Mouse (Mus musculus) midbrain, postnatal 0 days (tissue): Measurements from ENCODE around the gene Grm8. TPM values are rescaled to one million over a fixed set of nuclear protein-coding genes. Genes with fewer than 3 reads are reported as not detected.

ENCODE experiments used
- ATAC-seq: fragments of 200-750 bp; cut with Nextera tagmentation; 2 replicates; pipeline ENCODE4 v1.8.0; 2017; ENCODE audit warnings: moderate number of reproducible peaks, mild to moderate bottlenecking, moderate TSS enrichment, moderate library complexity; ENCODE audit not compliant: low FRiP score
- DNase-seq: peaks from one replicate; pipeline ENCODE4 v3.0.0-alpha.2; 2015; ENCODE audit warnings: low spot score
- H3K27ac ChIP-seq: fragments of 300-500 bp; sonication (generic); 2 replicates; pipeline ENCODE4 v1.5.1; 2014; ENCODE audit warnings: low read depth, mild to moderate bottlenecking, low read length, mixed read lengths
- H3K27me3 ChIP-seq: fragments of 300-500 bp; sonication (generic); 2 replicates; pipeline ENCODE4 v1.6.1; 2014; ENCODE audit warnings: low read length, control low read depth, mixed read lengths; ENCODE audit not compliant: insufficient read depth
- H3K36me3 ChIP-seq: fragments of 300-500 bp; sonication (generic); 2 replicates; pipeline ENCODE4 v1.6.1; 2014; ENCODE audit warnings: low read length, control low read depth, mixed read lengths; ENCODE audit not compliant: insufficient read depth
- H3K4me1 ChIP-seq: fragments of 300-500 bp; sonication (generic); 2 replicates; pipeline ENCODE4 v1.6.1; 2014; ENCODE audit warnings: mild to moderate bottlenecking, control low read depth, antibody characterized with exemption, low read length, mixed read lengths; ENCODE audit not compliant: insufficient read depth
- H3K4me2 ChIP-seq: fragments of 300-500 bp; sonication (generic); 2 replicates; pipeline ENCODE4 v1.6.1; 2014; ENCODE audit warnings: low read depth, mild to moderate bottlenecking, low read length, mixed read lengths; ENCODE audit not compliant: poor library complexity, severe bottlenecking
- H3K4me3 ChIP-seq: fragments of 300-500 bp; sonication (generic); 2 replicates; pipeline ENCODE4 v1.5.1; 2014; ENCODE audit warnings: low read depth, mild to moderate bottlenecking, low read length, moderate library complexity
- H3K9ac ChIP-seq: fragments of 300-500 bp; sonication (generic); replicated peaks from 2 replicates; pipeline ENCODE4 v1.6.1; 2014; ENCODE audit warnings: mild to moderate bottlenecking, low read length, moderate library complexity, mixed read lengths; ENCODE audit not compliant: poor library complexity, severe bottlenecking
- H3K9me3 ChIP-seq: fragments of 300-500 bp; sonication (generic); 2 replicates; pipeline ENCODE4 v1.6.1; 2016; ENCODE audit warnings: low read length, control low read depth
- CTCF ChIP-seq: IDR thresholded peaks from 2 replicates; pipeline ENCODE4 v1.5.1; 2016; ENCODE audit warnings: antibody characterized with exemption, mild to moderate bottlenecking
- WGBS: fragments of 180-500 bp; shearing (Covaris S2); extraction: QIAGEN DNeasy Blood & Tissue Kit; methylation state at CpG from one replicate; pipeline ENCODE4 v1.1.7; 2014; 5-methylcytosine and 5-hydroxymethylcytosine counted together
- polyA plus RNA-seq: library from polyadenylated mRNA; unstranded; fragments of >200 nt; fragmentation: Nextera tagmentation; extraction: Ambion mirVana; gene quantifications from 2 replicates; pipeline ENCODE4 v1.2.1, GENCODE M21; 2015
- total RNA-seq: library from RNA; depleted of rRNA; stranded (reverse); fragments of >200 nt; gene quantifications from 2 replicates; pipeline ENCODE4 v1.2.3, GENCODE M21; 2014

Gene Grm8
- total and polyA plus RNA-seq, 2 experiments from 2014 or later = 17.4 to 25.8 TPM

DNA sequence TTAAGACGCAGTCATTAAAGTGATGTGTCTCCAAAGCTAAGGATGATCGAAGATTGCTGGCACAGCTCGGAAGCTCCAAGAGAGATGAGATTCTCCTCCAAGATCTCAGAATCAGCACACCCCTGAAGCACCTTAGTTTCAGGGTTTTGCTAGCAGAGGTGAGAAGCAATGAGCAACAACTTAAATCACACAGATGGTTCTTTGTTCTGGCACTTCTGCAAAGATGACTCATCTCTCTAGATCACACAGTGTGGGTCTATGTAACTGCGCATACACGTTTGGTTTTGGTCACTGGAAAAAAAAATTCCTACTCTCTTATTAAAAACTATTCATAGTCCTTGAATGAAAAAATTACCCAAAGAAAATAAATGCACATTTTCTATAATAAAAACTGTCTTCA, 157.6 kb downstream of the Grm8 start:
- no peak for DNase-seq
- no peaks in the 10 kb centered on the region for H3K4me1 ChIP-seq
- no peak for TF ChIP-seq CTCF
- 94% methylated on average over 5 of the region's 5 CpGs for WGBS
- H3K9ac ChIP-seq = no peak overlapping the region
- no peak overlapping the region for H3K27ac ChIP-seq
- H3K27me3 ChIP-seq = no peaks in the 10 kb centered on the region
- H3K4me3 ChIP-seq = no peak overlapping the region
- no peak for ATAC-seq
- H3K36me3 ChIP-seq = no peaks in the 10 kb centered on the region
- no peak overlapping the region for H3K4me2 ChIP-seq
- H3K9me3 ChIP-seq = no peaks in the 10 kb centered on the region

DNA sequence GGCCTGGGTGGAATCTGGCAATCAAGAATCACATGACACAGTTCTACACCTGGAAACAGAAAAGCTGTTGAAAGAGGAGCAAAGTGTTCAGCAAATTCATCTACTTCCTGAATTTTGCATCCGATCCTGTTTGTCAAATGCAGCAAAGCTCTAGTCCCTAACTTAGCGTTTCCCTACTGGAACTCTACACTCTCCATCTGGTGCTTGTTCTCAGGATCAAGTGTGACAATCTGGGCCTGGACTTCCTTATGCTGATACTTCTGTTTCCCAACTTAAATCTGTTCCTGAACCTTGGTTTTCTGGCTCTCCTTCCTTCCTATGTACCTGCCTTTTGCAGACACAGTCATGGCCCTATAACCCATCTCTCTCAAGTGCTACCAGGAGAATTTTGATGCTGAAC, 166.1 kb downstream of the Grm8 start:
- WGBS = 89% methylated on average over 2 of the region's 2 CpGs
- no peaks in the 10 kb centered on the region for H3K4me1 ChIP-seq
- H3K4me3 ChIP-seq = no peak overlapping the region
- H3K9ac ChIP-seq = no peak overlapping the region
- H3K27ac ChIP-seq = no peak overlapping the region
- H3K9me3 ChIP-seq = no peaks in the 10 kb centered on the region
- H3K27me3 ChIP-seq = no peaks in the 10 kb centered on the region
- H3K4me2 ChIP-seq = no peak overlapping the region
- no peak for TF ChIP-seq CTCF
- DNase-seq (no peak), ATAC-seq (no peak)
- H3K36me3 ChIP-seq = no peaks in the 10 kb centered on the region

DNA sequence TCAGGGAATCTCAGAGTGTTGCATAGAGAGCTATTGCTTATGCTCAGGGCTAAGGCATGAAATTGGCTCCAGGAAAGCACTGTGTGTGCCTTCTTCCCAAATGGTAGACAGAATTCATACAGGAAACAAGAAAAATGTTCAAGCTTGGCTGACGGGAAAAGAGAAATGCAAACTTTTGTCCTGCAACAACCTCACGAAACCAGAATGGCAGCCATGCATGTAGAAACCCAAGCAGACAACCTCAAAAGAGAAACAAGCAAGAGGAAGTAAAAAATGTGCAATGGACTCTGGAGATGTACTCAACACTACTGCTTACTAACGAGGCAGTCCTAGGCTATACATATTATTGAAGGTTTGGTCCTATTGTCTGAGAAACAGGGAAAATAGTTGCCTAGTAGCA, 167.9 kb downstream of the Grm8 start:
- no peak overlapping the region for H3K4me2 ChIP-seq
- H3K4me1 ChIP-seq = no peaks in the 10 kb centered on the region
- ATAC-seq = no peak
- no peak overlapping the region for H3K4me3 ChIP-seq
- no peaks in the 10 kb centered on the region for H3K27me3 ChIP-seq
- no peak overlapping the region for H3K27ac ChIP-seq
- H3K36me3 ChIP-seq = no peaks in the 10 kb centered on the region
- no peak for DNase-seq
- TF ChIP-seq CTCF = no peak
- WGBS = 93% methylated on average over 3 of the region's 3 CpGs
- H3K9me3 ChIP-seq = no peaks in the 10 kb centered on the region
- H3K9ac ChIP-seq = no peak overlapping the region

DNA sequence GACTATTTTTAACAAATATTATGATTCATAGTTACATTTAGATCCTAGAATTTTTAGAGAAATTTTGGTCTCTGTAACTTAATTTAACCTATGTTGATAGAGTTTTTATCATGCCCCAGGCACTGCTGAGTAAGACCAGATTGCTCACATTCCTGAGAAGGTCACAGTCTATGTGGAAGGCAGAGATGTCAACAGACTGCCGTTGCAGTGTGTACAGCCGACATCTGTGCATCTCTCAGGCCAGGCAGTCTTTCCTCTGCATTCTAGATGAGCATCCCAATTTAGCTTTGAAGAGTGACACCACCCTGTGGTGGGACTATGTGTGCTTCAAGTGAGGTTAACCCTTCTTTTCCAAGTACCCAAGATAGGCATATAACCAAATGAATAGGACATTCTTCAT, 169.7 kb downstream of the Grm8 start:
- Histone ChIP-seq H3K4me2 (no peak overlapping the region), H3K27ac (no peak overlapping the region), H3K27me3 (no peaks in the 10 kb centered on the region), H3K4me3 (no peak overlapping the region), H3K9ac (no peak overlapping the region), H3K9me3 (no peaks in the 10 kb centered on the region), H3K36me3 (no peaks in the 10 kb centered on the region), H3K4me1 (no peaks in the 10 kb centered on the region)
- DNase-seq = no peak
- no peak for TF ChIP-seq CTCF
- 60% methylated on average over 2 of the region's 2 CpGs for WGBS
- ATAC-seq = no peak

DNA sequence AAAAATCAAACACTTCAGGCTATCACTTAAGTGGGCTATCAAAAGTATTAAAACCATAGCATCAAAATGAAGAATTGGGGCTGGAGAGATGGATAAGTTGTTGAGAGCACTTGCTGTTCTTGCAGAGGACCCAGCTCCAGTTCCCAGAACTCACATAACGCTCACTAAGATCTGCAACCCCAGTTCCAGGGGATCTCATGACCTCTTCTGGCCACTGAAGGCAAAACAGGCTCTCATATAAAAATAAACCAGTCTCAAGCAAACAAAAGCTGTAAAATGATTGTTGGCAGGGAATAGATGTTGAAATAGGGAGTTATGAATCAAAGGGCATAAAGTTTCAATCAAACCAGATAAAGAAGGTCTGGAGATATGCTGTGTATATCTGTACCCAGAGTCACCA, 171.1 kb downstream of the Grm8 start:
- no peak for ATAC-seq
- Histone ChIP-seq H3K4me3 (no peak overlapping the region), H3K4me2 (no peak overlapping the region), H3K36me3 (no peaks in the 10 kb centered on the region), H3K4me1 (no peaks in the 10 kb centered on the region), H3K27ac (no peak overlapping the region), H3K9me3 (no peaks in the 10 kb centered on the region), H3K9ac (no peak overlapping the region), H3K27me3 (no peaks in the 10 kb centered on the region)
- TF ChIP-seq CTCF = no peak
- no peak for DNase-seq
- WGBS = 78% methylated on average over 1 of the region's 1 CpGs

DNA sequence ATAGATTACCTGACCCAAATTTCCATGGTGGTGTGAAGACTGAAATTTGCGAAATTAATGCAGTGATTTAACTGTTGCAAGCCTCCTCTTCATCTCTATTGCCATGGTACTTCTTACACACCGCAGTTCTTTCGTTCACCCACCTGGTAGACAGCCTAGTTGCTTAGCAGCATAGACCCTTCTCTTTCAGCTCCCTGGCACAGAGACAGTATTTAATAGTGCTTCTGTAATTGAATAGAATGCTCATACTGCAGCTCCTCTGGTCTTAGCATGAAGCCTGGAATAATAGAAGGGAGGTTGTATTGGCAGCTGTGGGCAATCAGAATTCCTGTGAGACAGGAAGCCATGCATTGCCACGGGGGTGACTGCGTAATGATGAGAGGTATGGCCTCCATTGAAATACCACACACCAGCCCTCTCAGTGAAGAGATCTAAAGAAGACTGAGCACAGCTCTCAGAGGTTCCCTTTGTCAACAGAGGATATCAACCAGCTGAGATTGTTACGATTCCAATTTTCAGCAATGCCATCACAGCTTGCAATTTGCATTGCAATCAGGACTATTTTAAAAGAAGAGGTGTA, 178.6 kb downstream of the Grm8 start:
- ATAC-seq = no peak
- H3K4me2 ChIP-seq = no peak overlapping the region
- 55% methylated on average over 6 of the region's 6 CpGs for WGBS
- no peak for TF ChIP-seq CTCF
- H3K27me3 ChIP-seq = no peaks in the 10 kb centered on the region
- H3K4me1 ChIP-seq = no peaks in the 10 kb centered on the region
- no peak overlapping the region for H3K9ac ChIP-seq
- H3K36me3 ChIP-seq = no peaks in the 10 kb centered on the region
- H3K27ac ChIP-seq = no peak overlapping the region
- DNase-seq = peak; percentile 9
- H3K9me3 ChIP-seq = no peaks in the 10 kb centered on the region
- no peak overlapping the region for H3K4me3 ChIP-seq
